Mouse (Mus musculus) liver, adult 2 months (tissue): ENCODE results near the gene Eml1. TPM values are rescaled to one million over a fixed set of nuclear protein-coding genes. Genes with fewer than 3 reads are reported as not detected.

ENCODE experiments used
- DNase-seq: peaks from one replicate; pipeline ENCODE4 v3.0.0-alpha.2; 2011; ENCODE audit warnings: low read depth, low spot score; ENCODE audit errors: extremely low read depth
- H3K27ac ChIP-seq: fragments of 200-500 bp; replicated peaks from 2 replicates; pipeline ENCODE4 v1.5.1; 2012; ENCODE audit warnings: low read depth, mild to moderate bottlenecking, control low read depth, inconsistent platforms, low read length; ENCODE audit not compliant: insufficient read depth
- H3K27me3 ChIP-seq: fragments of 200-500 bp; 2 replicates; pipeline ENCODE4 v1.6.1; 2012; ENCODE audit warnings: mild to moderate bottlenecking, moderate library complexity, low read length, inconsistent platforms; ENCODE audit not compliant: control insufficient read depth, insufficient read depth
- H3K36me3 ChIP-seq: fragments of 200-500 bp; 2 replicates; pipeline ENCODE4 v1.6.1; 2012; ENCODE audit warnings: low read length, inconsistent platforms; ENCODE audit not compliant: control insufficient read depth, insufficient read depth
- H3K4me1 ChIP-seq: fragments of 200-500 bp; 2 replicates; pipeline ENCODE4 v1.6.1; 2011; ENCODE audit warnings: low read length; ENCODE audit not compliant: control insufficient read depth, insufficient read depth
- H3K4me3 ChIP-seq: fragments of 200-500 bp; 2 replicates; pipeline ENCODE4 v1.5.1; 2011; ENCODE audit warnings: low read depth, mild to moderate bottlenecking, control low read depth, low read length, moderate library complexity; ENCODE audit not compliant: insufficient read depth
- H3K79me2 ChIP-seq: fragments of 200-500 bp; 2 replicates; pipeline ENCODE4 v1.6.1; 2012; ENCODE audit warnings: inconsistent platforms, mild to moderate bottlenecking, low read length, moderate library complexity; ENCODE audit not compliant: control insufficient read depth, insufficient read depth
- H3K9ac ChIP-seq: fragments of 200-500 bp; 2 replicates; pipeline ENCODE4 v1.6.1; 2012; ENCODE audit warnings: low read depth, mild to moderate bottlenecking, control low read depth, inconsistent platforms, low read length
- CTCF ChIP-seq: fragments of 200-500 bp; IDR thresholded peaks from 2 replicates; pipeline ENCODE4 v1.5.1; 2011; ENCODE audit warnings: low read depth, low read length, control low read depth
- POLR2A ChIP-seq: fragments of 200-500 bp; IDR thresholded peaks from 2 replicates; pipeline ENCODE4 v1.6.1; 2011; ENCODE audit warnings: low read length, control low read depth; ENCODE audit not compliant: insufficient read depth; ENCODE audit errors: extremely low read depth
- WGBS: fragments of 180-500 bp; shearing (Covaris S2); methylation state at CpG from one replicate; pipeline ENCODE4 v1.1.7; 2018; 5-methylcytosine and 5-hydroxymethylcytosine counted together
- polyA plus RNA-seq: library from polyadenylated mRNA; depleted of rRNA; stranded (reverse); fragments of >200 nt; gene quantifications from 2 replicates; pipeline ENCODE4 v1.2.3, GENCODE M21; 2012
- total RNA-seq: library from RNA; depleted of rRNA; stranded (reverse); fragments of >200 nt; gene quantifications from 2 replicates; pipeline ENCODE4 v1.2.3, GENCODE M21; 2014

The Eml1 gene
- total and polyA plus RNA-seq, 2 experiments = 1.3 to 2.9 TPM

DNA sequence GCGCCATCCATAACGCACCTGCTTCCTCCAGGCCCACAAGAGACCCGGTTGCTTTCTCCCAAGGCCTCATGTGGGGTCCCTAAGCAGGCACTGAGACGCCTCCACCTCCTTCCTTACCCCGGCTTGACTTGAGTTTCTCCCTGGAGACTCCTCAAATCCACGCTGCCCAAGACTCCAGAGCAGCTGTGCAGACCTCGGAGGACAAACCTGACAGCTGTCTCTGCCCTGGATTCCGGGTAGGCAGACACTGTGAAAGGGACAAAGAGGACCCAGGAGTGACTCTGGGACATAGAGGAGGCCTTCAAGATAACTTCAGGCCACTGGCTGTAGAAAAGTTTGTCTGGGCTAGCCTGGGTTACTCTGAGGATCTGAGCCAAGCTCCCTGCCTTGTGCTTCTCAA is 3.9 kb downstream of the Eml1 start:
- 86% methylated on average over 8 of the region's 8 CpGs for WGBS

DNA sequence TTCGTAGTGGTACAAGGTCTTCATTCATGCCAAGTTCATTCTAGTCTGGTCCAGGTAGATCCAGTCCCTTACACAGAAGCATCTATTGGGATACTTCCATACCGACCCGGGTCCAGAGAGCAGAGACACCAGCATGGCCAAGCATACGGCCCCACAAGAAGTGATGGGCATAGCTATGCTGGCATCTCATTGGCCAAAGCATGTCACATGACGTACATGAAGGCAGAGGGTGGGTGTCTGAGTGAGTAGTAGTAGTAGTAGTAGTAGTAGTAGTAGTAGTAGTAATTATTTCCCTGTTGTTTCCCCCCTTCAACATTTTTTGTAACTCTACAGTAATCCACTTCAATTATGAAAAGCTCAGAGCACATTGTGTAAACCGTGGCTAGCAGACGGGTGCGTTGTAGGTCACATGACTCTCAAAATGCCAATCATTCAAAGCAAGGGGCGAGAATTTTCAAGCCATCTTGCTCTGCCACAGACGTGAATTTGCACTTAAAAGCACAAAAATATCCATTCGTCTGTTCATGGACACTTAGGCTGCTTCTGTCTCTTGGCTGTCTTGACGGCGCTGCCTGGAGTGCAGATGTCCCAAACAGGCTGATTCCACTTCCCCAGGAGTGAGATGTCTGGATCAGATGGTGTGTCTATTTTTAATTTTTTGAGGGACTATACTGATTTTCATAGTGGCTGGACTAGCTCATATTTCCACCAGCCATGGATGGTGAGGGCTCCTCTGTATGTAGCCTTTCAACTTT is 7.8 kb downstream of the Eml1 start:
- no peak overlapping the region for H3K4me3 ChIP-seq
- no peak for TF ChIP-seq POLR2A
- no peak for TF ChIP-seq CTCF
- H3K27ac ChIP-seq = no peak overlapping the region
- H3K9ac ChIP-seq = no peak overlapping the region
- no peaks in the 10 kb centered on the region for H3K27me3 ChIP-seq
- H3K4me1 ChIP-seq = no peaks in the 10 kb centered on the region
- H3K79me2 ChIP-seq = no peaks in the 10 kb centered on the region
- no peak for DNase-seq
- 91% methylated on average over 13 of the region's 13 CpGs for WGBS
- H3K36me3 ChIP-seq = no peaks in the 10 kb centered on the region

More for the DNA sequence above, 3.9 kb downstream of the Eml1 start:
- Histone ChIP-seq H3K36me3 (no peaks in the 10 kb centered on the region), H3K27ac (no peak overlapping the region), H3K79me2 (no peaks in the 10 kb centered on the region), H3K9ac (no peak overlapping the region), H3K4me1 (no peaks in the 10 kb centered on the region), H3K4me3 (no peak overlapping the region), H3K27me3 (no peaks in the 10 kb centered on the region)
- no peak for DNase-seq
- TF ChIP-seq CTCF (no peak), POLR2A (no peak)

DNA sequence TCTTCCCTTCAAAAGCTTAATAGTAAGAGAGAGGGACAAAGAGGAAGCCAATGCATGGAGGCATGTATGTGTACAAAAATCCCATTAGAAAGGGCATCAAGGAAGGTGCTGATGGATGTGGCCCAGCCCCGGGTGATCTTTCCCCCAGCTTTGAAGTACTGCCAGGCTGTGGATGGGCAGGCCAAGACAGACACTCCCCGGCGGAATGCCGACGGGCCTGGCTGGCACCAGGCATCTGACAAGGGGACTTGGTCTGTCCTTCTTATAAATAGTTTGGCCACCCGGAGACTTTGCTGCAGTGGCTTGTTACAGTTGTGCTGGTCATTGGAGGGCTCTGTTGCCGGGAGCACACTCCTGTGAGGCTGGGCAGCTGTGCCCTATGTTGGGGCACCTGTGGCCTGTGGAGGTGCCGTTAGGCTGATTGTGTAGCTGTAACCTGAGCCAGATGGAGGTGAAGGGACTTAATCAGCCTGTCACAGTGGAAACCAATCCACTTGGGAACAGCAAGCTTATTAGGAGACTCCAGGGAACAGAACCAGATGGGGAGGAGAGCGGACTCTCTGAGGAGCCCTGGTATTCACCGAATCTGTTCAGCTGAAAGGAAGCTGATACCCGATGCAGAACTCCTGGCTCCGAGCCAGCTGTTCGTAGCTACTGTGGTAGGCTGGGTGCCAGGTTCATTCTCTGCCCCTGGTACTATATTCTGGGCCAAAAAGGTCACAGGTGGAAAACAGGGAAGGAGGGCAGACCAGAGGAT is 15.9 kb downstream of the Eml1 start:
- Histone ChIP-seq H3K4me1 (no peaks in the 10 kb centered on the region), H3K79me2 (no peaks in the 10 kb centered on the region), H3K4me3 (no peak overlapping the region), H3K9ac (no peak overlapping the region), H3K27me3 (no peaks in the 10 kb centered on the region), H3K36me3 (no peaks in the 10 kb centered on the region), H3K27ac (no peak overlapping the region)
- no peak for DNase-seq
- no peak for TF ChIP-seq POLR2A
- no peak for TF ChIP-seq CTCF
- whole genome bisulfite sequencing = 67% methylated on average over 13 of the region's 13 CpGs

DNA sequence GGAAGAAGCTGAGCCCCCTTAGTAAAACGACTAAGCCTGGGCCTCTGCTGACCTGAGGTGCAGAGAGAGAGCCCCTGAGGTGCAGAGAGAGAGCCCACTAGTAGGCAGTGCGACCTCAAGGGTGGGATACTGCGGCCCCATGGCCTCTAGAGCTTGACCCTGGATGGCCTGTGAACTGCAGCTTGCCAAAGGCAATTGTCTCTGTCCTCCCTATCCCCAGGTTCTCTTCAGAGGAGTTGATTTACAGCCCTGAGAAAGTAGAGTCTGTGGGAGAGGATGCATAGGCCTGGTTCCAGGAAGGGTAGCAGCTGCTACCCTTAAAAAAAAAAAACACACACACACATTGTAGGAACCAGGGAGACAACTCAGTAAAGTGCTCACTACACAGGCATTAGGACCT is 19.0 kb downstream of the Eml1 start:
- Histone ChIP-seq H3K4me1 (no peaks in the 10 kb centered on the region), H3K27me3 (no peaks in the 10 kb centered on the region), H3K27ac (no peak overlapping the region), H3K79me2 (no peaks in the 10 kb centered on the region), H3K36me3 (no peaks in the 10 kb centered on the region), H3K4me3 (no peak overlapping the region), H3K9ac (no peak overlapping the region)
- DNase-seq = no peak
- 72% methylated on average over 3 of the region's 3 CpGs for WGBS
- no peak for TF ChIP-seq CTCF
- TF ChIP-seq POLR2A = no peak

DNA sequence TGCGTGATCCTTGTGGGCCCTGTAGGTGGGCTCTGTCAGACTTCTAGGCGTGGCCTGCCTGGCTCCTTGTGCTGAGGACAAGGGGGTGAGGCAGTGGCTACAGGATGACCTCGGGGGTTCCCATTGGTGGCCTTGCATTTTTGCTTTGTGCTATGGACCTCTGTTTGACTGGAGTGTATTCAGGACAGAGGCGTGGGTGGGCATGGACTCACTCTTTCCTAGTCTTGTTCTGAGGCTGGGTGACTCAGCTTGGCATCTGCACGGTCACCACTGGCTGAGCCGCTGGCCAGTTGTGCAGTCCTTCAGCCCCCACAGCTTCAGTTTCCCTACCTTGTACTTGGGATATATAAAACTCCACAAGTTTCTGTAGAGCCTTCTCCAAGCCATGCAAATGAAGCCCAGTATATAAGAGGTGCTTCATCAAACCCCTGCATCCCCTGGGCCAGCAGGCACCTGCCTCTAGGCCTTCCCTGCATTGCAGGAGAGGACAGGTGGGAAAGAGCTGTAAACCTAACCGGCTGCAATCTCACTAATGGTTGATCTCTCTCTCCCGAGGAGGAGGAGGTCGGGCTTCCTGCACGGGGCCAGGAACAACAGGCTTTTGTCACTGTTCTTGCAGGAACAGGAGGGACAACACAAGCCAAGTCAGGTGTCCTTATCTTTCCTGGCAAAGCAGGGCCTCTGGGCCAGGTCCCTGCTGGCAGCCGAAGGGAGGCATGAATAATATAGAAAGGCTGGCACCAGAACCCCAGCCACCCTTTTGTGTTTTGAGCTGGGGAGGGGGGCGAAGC is 21.7 kb downstream of the Eml1 start:
- TF ChIP-seq POLR2A (no peak), CTCF (no peak)
- Histone ChIP-seq H3K4me1 (no peaks in the 10 kb centered on the region), H3K9ac (no peak overlapping the region), H3K27me3 (no peaks in the 10 kb centered on the region), H3K4me3 (no peak overlapping the region), H3K36me3 (no peaks in the 10 kb centered on the region), H3K79me2 (no peaks in the 10 kb centered on the region), H3K27ac (no peak overlapping the region)
- DNase-seq = no peak
- 73% methylated on average over 12 of the region's 12 CpGs for WGBS
